Comparison of ENCODE assay signal across 8 mouse cellular contexts in the genomic region with DNA sequence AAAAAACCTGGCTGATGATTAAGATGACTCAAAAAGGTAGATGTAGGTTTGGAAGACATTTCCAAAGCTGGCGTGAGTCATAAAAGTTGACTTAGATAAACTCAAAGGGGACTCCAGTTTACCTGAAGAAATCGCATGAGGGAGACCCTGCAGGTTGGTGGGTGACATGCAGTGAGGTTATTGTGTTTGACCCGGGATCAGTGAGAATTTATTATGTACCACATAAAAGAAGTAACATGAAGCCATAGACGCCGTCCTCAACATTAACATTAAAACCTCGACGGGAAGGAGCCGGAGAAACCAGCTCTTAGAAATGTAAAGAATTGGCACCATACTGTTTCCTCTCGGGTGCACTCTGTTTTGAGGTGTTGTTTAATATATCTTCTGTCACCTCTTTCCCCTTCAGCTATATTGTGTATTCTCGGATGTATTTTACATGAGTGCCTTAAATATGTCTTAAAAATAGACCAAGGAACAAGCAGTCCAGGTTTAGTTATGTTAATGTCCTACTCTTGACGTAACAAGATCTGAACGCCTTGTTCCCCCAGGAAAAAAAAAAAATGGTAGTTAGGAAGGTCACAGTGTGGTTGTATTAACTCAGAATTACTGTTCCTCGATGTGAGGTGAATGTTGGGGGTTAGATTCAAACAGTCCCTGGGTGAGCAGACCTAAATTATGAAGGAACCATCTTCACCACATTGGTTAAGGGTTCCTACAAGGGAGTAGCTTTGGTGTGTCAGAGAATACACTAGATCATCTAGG. TPM values are rescaled to one million over a fixed set of nuclear protein-coding genes. Genes with fewer than 3 reads are reported as not detected.
DNase-seq lines count a peak whose midpoint lies in the region; ATAC-seq and TF ChIP-seq lines count a peak whose summit lies in the region.

No protein-coding gene starts in this region.

- no peaks in the 10 kb centered on the region for H3K36me3 ChIP-seq in intestine, postnatal 0 days (ENCODE audit: control insufficient read depth, insufficient read depth)
- H3K36me3 ChIP-seq in neural tube, embryonic 15.5 days, result no peaks in the 10 kb centered on the region

- no peak for TF ChIP-seq CTCF in cerebellum, adult 2 months (IDR thresholded peaks at IDR 0.05; ENCODE audit: borderline replicate concordance, insufficient read depth, low read depth, low read length)
- no peak for TF ChIP-seq CTCF in intestine, postnatal 0 days (IDR thresholded peaks at IDR 0.05; ENCODE audit: low read depth)

- no peaks in the 10 kb centered on the region for H3K9me3 ChIP-seq in intestine, postnatal 0 days (ENCODE audit: control insufficient read depth)
- H3K9me3 ChIP-seq in neural tube, embryonic 15.5 days (replicated peaks), result no peaks in the 10 kb centered on the region

- 18% methylated on average over 13 of the region's 13 CpGs for WGBS in cerebellum, adult 2 months
- WGBS in intestine, postnatal 0 days, result 20% methylated on average over 13 of the region's 13 CpGs
- WGBS in neural tube, embryonic 15.5 days, result 11% methylated on average over 13 of the region's 13 CpGs

- H3K4me2 ChIP-seq in intestine, postnatal 0 days (replicated peaks; ENCODE audit: low read depth), result peak overlapping the region; percentile 83
- H3K4me2 ChIP-seq in neural tube, embryonic 15.5 days, result peak overlapping the region; percentile 67

- H3K9ac ChIP-seq in intestine, postnatal 0 days (ENCODE audit: low read depth, low read length), result peak overlapping the region; percentile 90
- peak overlapping the region; percentile 83 for H3K9ac ChIP-seq in neural tube, embryonic 15.5 days (replicated peaks)

- peak in 1 of 2 experiments; percentile 18 for DNase-seq in cerebellum, adult 2 months
- no peak for DNase-seq in cerebellum, postnatal 4 days (ENCODE audit: low spot score in 2 of 2)
- peak; percentile 16 for DNase-seq in thymus, postnatal 0 days (ENCODE audit: low spot score)
- no peak for DNase-seq in thymus, postnatal 36 days
- DNase-seq in frontal cortex, postnatal 25 days (ENCODE audit: low spot score in 2 of 2), result no peak
- no peak for DNase-seq in adrenal gland, postnatal 36 days

- TF ChIP-seq POLR2A in cerebellum, adult 2 months (IDR thresholded peaks at IDR 0.05; ENCODE audit: borderline replicate concordance, insufficient read depth, low read length), result no peak

- no peaks in the 10 kb centered on the region for H3K27me3 ChIP-seq in cerebellum, adult 2 months (ENCODE audit: control insufficient read depth, insufficient read depth, low read length)
- no peaks in the 10 kb centered on the region for H3K27me3 ChIP-seq in intestine, postnatal 0 days (replicated peaks; ENCODE audit: control insufficient read depth, insufficient read depth, low read length)
- H3K27me3 ChIP-seq in neural tube, embryonic 15.5 days (replicated peaks), result no peaks in the 10 kb centered on the region

- peak overlapping the region; percentile 60 for H3K4me3 ChIP-seq in cerebellum, adult 2 months (replicated peaks; ENCODE audit: insufficient read depth, low read depth, low read length)
- peak overlapping the region; percentile 85 for H3K4me3 ChIP-seq in intestine, postnatal 0 days (ENCODE audit: low read depth, low read length)
- H3K4me3 ChIP-seq in neural tube, embryonic 15.5 days (replicated peaks), result peak overlapping the region; percentile 95

- ATAC-seq in intestine, postnatal 0 days, result no peak
- no peak for ATAC-seq in neural tube, embryonic 15.5 days (ENCODE audit: low FRiP score)

- 0 out of 2 replicates have a peak overlapping the region, but pooled peaks have one; percentile 91 for H3K27ac ChIP-seq in cerebellum, adult 2 months (ENCODE audit: insufficient read depth, low read length)
- H3K27ac ChIP-seq in intestine, postnatal 0 days (ENCODE audit: low read depth, low read length), result no peak overlapping the region
- H3K27ac ChIP-seq in neural tube, embryonic 15.5 days (replicated peaks), result peak overlapping the region; percentile 97

- no peaks in the 10 kb centered on the region for H3K4me1 ChIP-seq in cerebellum, adult 2 months (ENCODE audit: control insufficient read depth, insufficient read depth, low read length)
- peaks cover 11% of the 10 kb centered on the region; the same call in 1 of the 2 replicates for H3K4me1 ChIP-seq in intestine, postnatal 0 days (replicated peaks; ENCODE audit: control insufficient read depth, insufficient read depth, low read length)
- no peaks in the 10 kb centered on the region; the same call in 1 of the 2 replicates for H3K4me1 ChIP-seq in neural tube, embryonic 15.5 days

RNA-seq across cellular contexts. Expression of a gene that starts 1.1 kb away (rescaled TPM):
- polyA plus RNA-seq in cerebellum, adult 2 months (2012; rRNA removed), result 15.3 and 18.3 TPM in 2 replicates
- polyA plus RNA-seq in thymus, postnatal 0 days (2015; fragmentation: Nextera tagmentation; extraction: Ambion mirVana), result 4.5 and 6.9 TPM in 2 replicates
- polyA plus RNA-seq in intestine, postnatal 0 days (2015; fragmentation: Nextera tagmentation; extraction: Ambion mirVana), result 6.1 and 7.1 TPM in 2 replicates
- 8.1 and 11.8 TPM in 2 replicates for polyA plus RNA-seq in neural tube, embryonic 15.5 days (2015; fragmentation: Nextera tagmentation; extraction: Ambion mirVana)
- 10 to 100 TPM; 34.9 to 39.2 TPM for total RNA-seq in adrenal gland, postnatal 36 days (2021)

RNA-seq across cellular contexts. Expression of a gene that starts 49.5 kb away (rescaled TPM):
- polyA plus RNA-seq in cerebellum, adult 2 months (2012; rRNA removed), result 0.11 TPM in 1 of 2 replicates, not detected in the other
- 0.28 TPM in 1 of 2 replicates, not detected in the other for polyA plus RNA-seq in thymus, postnatal 0 days (2015; fragmentation: Nextera tagmentation; extraction: Ambion mirVana)
- polyA plus RNA-seq in intestine, postnatal 0 days (2015; fragmentation: Nextera tagmentation; extraction: Ambion mirVana), result 0.09 TPM in 1 of 2 replicates, not detected in the other
- 1.8 and 3.5 TPM in 2 replicates for polyA plus RNA-seq in neural tube, embryonic 15.5 days (2015; fragmentation: Nextera tagmentation; extraction: Ambion mirVana)
- under 1 TPM in 1 of 2 experiments, not detected in 1; 0.40 TPM for total RNA-seq in adrenal gland, postnatal 36 days (2021)
